Comparison of ENCODE assay signal across 21 mouse cellular contexts in the genomic region with DNA sequence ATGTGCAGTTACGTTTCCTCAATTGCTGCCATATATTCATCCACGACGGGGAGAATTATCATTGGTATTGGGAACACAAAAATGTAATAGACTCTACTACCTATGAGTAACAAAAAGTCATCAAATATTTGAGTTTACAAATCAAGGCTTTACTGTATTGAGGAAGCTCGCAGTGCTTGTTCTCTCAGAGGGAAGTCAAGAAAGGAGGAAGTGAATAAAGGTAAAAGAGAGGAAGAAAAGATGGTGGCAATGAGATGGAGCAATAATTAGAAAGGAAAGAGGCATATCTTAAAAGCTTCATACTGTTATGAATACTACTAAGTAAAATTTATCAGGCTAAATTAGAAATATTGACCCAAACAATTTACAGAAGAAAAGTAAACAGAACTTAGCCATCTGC. TPM values are rescaled to one million over a fixed set of nuclear protein-coding genes. Genes with fewer than 3 reads are reported as not detected.
DNase-seq lines count a peak whose midpoint lies in the region; ATAC-seq and TF ChIP-seq lines count a peak whose summit lies in the region.
"Had no signal": no experiment of that assay in that cellular context is flagged by ENCODE, and none has a peak within 500 bp of the region (broad histone marks: within the 10 kb centered on the region; RNA-seq: fewer than 3 reads in every experiment).

No protein-coding gene starts in this region.

- peak; percentile 96 for ATAC-seq in granulocyte monocyte progenitor cell, adult 5-6 weeks (replicated peaks; ENCODE audit: poor library complexity, severe bottlenecking)
- peak; percentile 81 for ATAC-seq in megakaryocyte progenitor cell, adult 5-6 weeks (replicated peaks; ENCODE audit: poor library complexity)
- no peak for ATAC-seq in intestine, postnatal 0 days
- ATAC-seq: activated CD4-positive, CD25-positive, alpha-beta regulatory T cell, adult 4 months; forebrain, embryonic 13.5 days; forebrain, embryonic 15.5 days; forebrain, postnatal 0 days; Patski had no signal

- no peak overlapping the region for H3K4me3 ChIP-seq in intestine, postnatal 0 days (ENCODE audit: low read depth, low read length)
- H3K4me3 ChIP-seq: embryonic facial prominence, embryonic 10.5 days; embryonic facial prominence, embryonic 12.5 days; forebrain, embryonic 13.5 days; forebrain, embryonic 15.5 days had no signal

- H3K27me3 ChIP-seq in intestine, postnatal 0 days (replicated peaks; ENCODE audit: control insufficient read depth, insufficient read depth, low read length), result no peaks in the 10 kb centered on the region
- H3K27me3 ChIP-seq: embryonic facial prominence, embryonic 12.5 days; forebrain, embryonic 13.5 days; forebrain, embryonic 15.5 days; Patski had no signal

- no peak overlapping the region for H3K4me2 ChIP-seq in intestine, postnatal 0 days (replicated peaks; ENCODE audit: low read depth)
- H3K4me2 ChIP-seq: embryonic facial prominence, embryonic 12.5 days; forebrain, embryonic 13.5 days; forebrain, embryonic 15.5 days had no signal

- 77% methylated on average over 4 of the region's 4 CpGs for WGBS in intestine, postnatal 0 days

- no peak for DNase-seq in testis, postnatal 10 days (ENCODE audit: low spot score)
- no peak for DNase-seq in urinary bladder, adult 18-20 months (ENCODE audit: low spot score in 2 of 2)
- DNase-seq: adrenal gland, adult 8-10 months; adrenal gland, postnatal 14 days; adrenal gland, postnatal 36 days; cerebellum, adult 11-12 months; cerebellum, adult 2 months; cerebellum, adult 9-10 months; cerebellum, postnatal 10 days; cerebellum, postnatal 25 days; forebrain, postnatal 0 days had no signal

- no peaks in the 10 kb centered on the region for H3K4me1 ChIP-seq in intestine, postnatal 0 days (replicated peaks; ENCODE audit: control insufficient read depth, insufficient read depth, low read length)
- H3K4me1 ChIP-seq: embryonic facial prominence, embryonic 10.5 days; embryonic facial prominence, embryonic 12.5 days; forebrain, embryonic 13.5 days; forebrain, embryonic 15.5 days had no signal

- H3K9ac ChIP-seq in intestine, postnatal 0 days (ENCODE audit: low read depth, low read length), result no peak overlapping the region
- H3K9ac ChIP-seq: embryonic facial prominence, embryonic 12.5 days; forebrain, embryonic 13.5 days; forebrain, embryonic 15.5 days; forebrain, postnatal 0 days had no signal

- H3K9me3 ChIP-seq in intestine, postnatal 0 days (ENCODE audit: control insufficient read depth), result no peaks in the 10 kb centered on the region
- H3K9me3 ChIP-seq: embryonic facial prominence, embryonic 10.5 days; embryonic facial prominence, embryonic 12.5 days; forebrain, embryonic 13.5 days; forebrain, embryonic 15.5 days; G1E had no signal

- peaks cover 3% of the 10 kb centered on the region; the same call in 1 of the 2 replicates for H3K36me3 ChIP-seq in intestine, postnatal 0 days (ENCODE audit: control insufficient read depth, insufficient read depth)
- H3K36me3 ChIP-seq: embryonic facial prominence, embryonic 10.5 days; embryonic facial prominence, embryonic 12.5 days; forebrain, embryonic 15.5 days; G1E had no signal

- no peak for TF ChIP-seq CTCF in intestine, postnatal 0 days (IDR thresholded peaks at IDR 0.05; ENCODE audit: low read depth)

- H3K27ac ChIP-seq in intestine, postnatal 0 days (ENCODE audit: low read depth, low read length), result no peak overlapping the region
- H3K27ac ChIP-seq: embryonic facial prominence, embryonic 10.5 days; embryonic facial prominence, embryonic 12.5 days; forebrain, embryonic 13.5 days; forebrain, embryonic 15.5 days had no signal

RNA-seq across cellular contexts. Expression of a gene that starts 59.6 kb away (rescaled TPM):
- not detected in 2 replicates for total RNA-seq in granulocyte monocyte progenitor cell, adult 5-6 weeks (2014; fragmentation: Nextera tagmentation)
- not detected in 2 replicates for total RNA-seq in granulocyte monocyte progenitor cell, adult 5-6 weeks (2017)
- not detected in 2 replicates for total RNA-seq in megakaryocyte progenitor cell, adult 5-6 weeks (2015)
- total RNA-seq in megakaryocyte progenitor cell, adult 5-6 weeks (2017), result not detected in 2 replicates
- polyA plus RNA-seq in intestine, postnatal 0 days (2015; fragmentation: Nextera tagmentation; extraction: Ambion mirVana), result 32.1 and 41.6 TPM in 2 replicates
- polyA plus RNA-seq: G1E had no signal
